Mouse (Mus musculus) urinary bladder, postnatal 36 days (tissue): ENCODE results near the gene Cdk5r2.

Source experiments
- DNase-seq, 2 experiments: peaks; one replicate each; pipeline ENCODE4 v3.0.0; 2022; ENCODE audit warnings: low spot score in 2 of 2, mixed read lengths in 1 of 2

Gene Cdk5r2

GRCm38 (mm10) chr1:74851001-74851775, 3.5 kb upstream of the Cdk5r2 start:
- DNase-seq = no peak

- DNase-seq = no peak
Measured at GRCm38 (mm10) chr1:74855156-74855555, 422 bp downstream of the Cdk5r2 start.

GRCm38 (mm10) chr1:74855651-74856438, 1.1 kb downstream of the Cdk5r2 start:
- no peak for DNase-seq

- no peak for DNase-seq
Measured at GRCm38 (mm10) chr1:74856439-74856720, 1.6 kb downstream of the Cdk5r2 start.

- DNase-seq = no peak
Measured at GRCm38 (mm10) chr1:74856791-74857190, 2.1 kb downstream of the Cdk5r2 start.

- DNase-seq = no peak
Measured at GRCm38 (mm10) chr1:74857201-74857600, 2.5 kb downstream of the Cdk5r2 start.

GRCm38 (mm10) chr1:74857677-74858076, 2.9 kb downstream of the Cdk5r2 start:
- no peak for DNase-seq

- peak in 1 of 2 experiments; percentile 32 for DNase-seq
Measured at GRCm38 (mm10) chr1:74858171-74858719, 3.5 kb downstream of the Cdk5r2 start.

GRCm38 (mm10) chr1:74858805-74859204, 4.1 kb downstream of the Cdk5r2 start:
- DNase-seq = no peak

GRCm38 (mm10) chr1:74859223-74859984, 4.7 kb downstream of the Cdk5r2 start:
- no peak for DNase-seq

- no peak for DNase-seq
Measured at GRCm38 (mm10) chr1:74861783-74862182, 7.0 kb downstream of the Cdk5r2 start.

- no peak for DNase-seq
Measured at GRCm38 (mm10) chr1:74872218-74872617, 17.5 kb downstream of the Cdk5r2 start.

GRCm38 (mm10) chr1:74877199-74877598, 22.5 kb downstream of the Cdk5r2 start:
- no peak for DNase-seq

GRCm38 (mm10) chr1:74880785-74881360, 26.1 kb downstream of the Cdk5r2 start:
- DNase-seq = peak; percentile 49 to 62

GRCm38 (mm10) chr1:74882055-74882734, 27.5 kb downstream of the Cdk5r2 start:
- DNase-seq = no peak

GRCm38 (mm10) chr1:74882828-74883227, 28.1 kb downstream of the Cdk5r2 start:
- DNase-seq = no peak

- no peak for DNase-seq
Measured at GRCm38 (mm10) chr1:74883441-74883840, 28.7 kb downstream of the Cdk5r2 start.

- no peak for DNase-seq
Measured at GRCm38 (mm10) chr1:74884196-74885141, 29.7 kb downstream of the Cdk5r2 start.

GRCm38 (mm10) chr1:74885369-74886042, 30.8 kb downstream of the Cdk5r2 start, which contains the start of gene Fev:
Gene Fev (minus strand): TSS chr1:74885419.
- no peak for DNase-seq
